Mouse (Mus musculus) liver, embryonic 15.5 days (tissue): ENCODE results near the gene Olfr248. TPM values are rescaled to one million over a fixed set of nuclear protein-coding genes. Genes with fewer than 3 reads are reported as not detected.

ENCODE experiments used
- polyA plus RNA-seq: library from polyadenylated mRNA; unstranded; fragments of >200 nt; fragmentation: Nextera tagmentation; extraction: Ambion mirVana; gene quantifications from 2 replicates; pipeline ENCODE4 v1.2.1, GENCODE M21; 2015

Gene Olfr248
- polyA plus RNA-seq, 1 experiment from 2014 or later, result not detected

Other genes starting within 250 kb of the Olfr248 start
- 0.58 and 0.59 TPM in 2 replicates for gene Olfr420, start 235.4 kb upstream of the Olfr248 start, polyA plus RNA-seq
- 32.8 and 35.8 TPM in 2 replicates for gene Spta1, start 218.3 kb upstream of the Olfr248 start, polyA plus RNA-seq
- gene Olfr419, start 139.0 kb upstream of the Olfr248 start, polyA plus RNA-seq, result 0.06 and 0.12 TPM in 2 replicates
- gene Mptx1, start 60.5 kb upstream of the Olfr248 start, polyA plus RNA-seq, result not detected in 2 replicates
- gene Olfr417, start 25.9 kb upstream of the Olfr248 start, polyA plus RNA-seq, result not detected in 2 replicates
- not detected in 2 replicates for gene Olfr414, start 33.0 kb downstream of the Olfr248 start, polyA plus RNA-seq
- not detected in 2 replicates for gene Olfr220, start 51.0 kb downstream of the Olfr248 start, polyA plus RNA-seq
- 0.01 TPM in 1 of 2 replicates, not detected in the other for gene Fmn2, start 110.8 kb downstream of the Olfr248 start, polyA plus RNA-seq